Mouse (Mus musculus) lung, embryonic 15.5 days (tissue): ENCODE data around the gene Thbs1. TPM values are rescaled to one million over a fixed set of nuclear protein-coding genes. Genes with fewer than 3 reads are reported as not detected.
A peak's percentile ranks its signal among the peaks of the same experiment; 100 is the strongest.

Source experiments
- ATAC-seq: fragments of 200-750 bp; cut with Nextera tagmentation; 2 replicates; pipeline ENCODE4 v1.8.0; 2017; ENCODE audit warnings: moderate number of reproducible peaks, borderline replicate concordance; ENCODE audit not compliant: low FRiP score, low TSS enrichment; ENCODE audit errors: extremely low read depth
- H3K27ac ChIP-seq: fragments of 300-500 bp; sonication (generic); 2 replicates; pipeline ENCODE4 v1.5.1; 2015; ENCODE audit warnings: moderate library complexity, mild to moderate bottlenecking, inconsistent platforms
- H3K27me3 ChIP-seq: fragments of 300-500 bp; sonication (generic); 2 replicates; pipeline ENCODE4 v1.6.1; 2015; ENCODE audit warnings: inconsistent platforms
- H3K36me3 ChIP-seq: fragments of 300-500 bp; sonication (generic); 2 replicates; pipeline ENCODE4 v1.6.1; 2015; ENCODE audit warnings: inconsistent platforms
- H3K4me1 ChIP-seq: fragments of 300-500 bp; sonication (generic); 2 replicates; pipeline ENCODE4 v1.6.1; 2015; ENCODE audit warnings: inconsistent platforms
- H3K4me2 ChIP-seq: fragments of 300-500 bp; sonication (generic); 2 replicates; pipeline ENCODE4 v1.6.1; 2015; ENCODE audit warnings: inconsistent platforms, mild to moderate bottlenecking, moderate library complexity
- H3K4me3 ChIP-seq: fragments of 300-500 bp; sonication (generic); 2 replicates; pipeline ENCODE4 v1.5.1; 2015; ENCODE audit warnings: mild to moderate bottlenecking, inconsistent platforms
- H3K9ac ChIP-seq: fragments of 300-500 bp; sonication (generic); 2 replicates; pipeline ENCODE4 v1.6.1; 2015; ENCODE audit warnings: inconsistent platforms
- H3K9me3 ChIP-seq: fragments of 300-500 bp; sonication (generic); 2 replicates; pipeline ENCODE4 v1.6.1; 2016; ENCODE audit warnings: inconsistent platforms
- WGBS: fragments of 180-500 bp; shearing (Covaris S2); methylation state at CpG from one replicate; pipeline ENCODE4 v1.1.7; 2015; 5-methylcytosine and 5-hydroxymethylcytosine counted together
- polyA plus RNA-seq: library from polyadenylated mRNA; unstranded; fragments of >200 nt; fragmentation: Nextera tagmentation; extraction: Ambion mirVana; gene quantifications from 2 replicates; pipeline ENCODE4 v1.2.1, GENCODE M21; 2015

Thbs1 gene
- polyA plus RNA-seq, 1 experiment from 2014 or later: 184 TPM

- no peaks in the 10 kb centered on the region for H3K9me3 ChIP-seq
- WGBS: 82% methylated on average over 10 of the region's 10 CpGs
- no peak overlapping the region for H3K4me3 ChIP-seq
- H3K27me3 ChIP-seq: no peaks in the 10 kb centered on the region
- H3K4me1 ChIP-seq: no peaks in the 10 kb centered on the region
- H3K27ac ChIP-seq: no peak overlapping the region
- H3K9ac ChIP-seq: no peak overlapping the region
- no peak for ATAC-seq
- no peaks in the 10 kb centered on the region for H3K36me3 ChIP-seq
- H3K4me2 ChIP-seq: no peak overlapping the region
Observed at GRCm38 (mm10) chr2:118087044-118087726, 24.5 kb upstream of the Thbs1 start.

- no peak for ATAC-seq
- 82% methylated on average over 5 of the region's 5 CpGs for WGBS
- Histone ChIP-seq H3K9ac (no peak overlapping the region), H3K4me2 (no peak overlapping the region), H3K4me3 (no peak overlapping the region), H3K9me3 (no peaks in the 10 kb centered on the region), H3K27ac (no peak overlapping the region), H3K4me1 (no peaks in the 10 kb centered on the region), H3K36me3 (no peaks in the 10 kb centered on the region), H3K27me3 (no peaks in the 10 kb centered on the region)
Observed at GRCm38 (mm10) chr2:118091226-118091625, 20.4 kb upstream of the Thbs1 start.

- no peak overlapping the region for H3K4me3 ChIP-seq
- ATAC-seq: no peak
- no peak overlapping the region for H3K27ac ChIP-seq
- H3K27me3 ChIP-seq: no peaks in the 10 kb centered on the region
- 0 out of 2 replicates have a peak, but pooled peaks cover 3% of the 10 kb centered on the region for H3K4me1 ChIP-seq
- H3K9ac ChIP-seq: no peak overlapping the region
- H3K4me2 ChIP-seq: no peak overlapping the region
- H3K36me3 ChIP-seq: no peaks in the 10 kb centered on the region
- WGBS: 58% methylated on average over 4 of the region's 4 CpGs
- H3K9me3 ChIP-seq: no peaks in the 10 kb centered on the region
Observed at GRCm38 (mm10) chr2:118099104-118099503, 12.6 kb upstream of the Thbs1 start.

- WGBS: 63% methylated on average over 4 of the region's 4 CpGs
- Histone ChIP-seq H3K36me3 (no peaks in the 10 kb centered on the region), H3K9me3 (no peaks in the 10 kb centered on the region), H3K27ac (no peak overlapping the region), H3K9ac (no peak overlapping the region), H3K4me1 (0 out of 2 replicates have a peak, but pooled peaks cover 3% of the 10 kb centered on the region), H3K4me2 (no peak overlapping the region), H3K27me3 (no peaks in the 10 kb centered on the region), H3K4me3 (no peak overlapping the region)
- ATAC-seq: no peak
Observed at GRCm38 (mm10) chr2:118102169-118102568, 9.5 kb upstream of the Thbs1 start.

- H3K9ac ChIP-seq: peak overlapping the region; percentile 2; the same call in 1 of the 2 replicates
- peak; percentile 28 for ATAC-seq
- peak overlapping the region; percentile 72 for H3K4me3 ChIP-seq
- peaks cover 31% of the 10 kb centered on the region for H3K4me1 ChIP-seq
- no peaks in the 10 kb centered on the region for H3K27me3 ChIP-seq
- no peaks in the 10 kb centered on the region for H3K9me3 ChIP-seq
- peaks cover 12% of the 10 kb centered on the region for H3K36me3 ChIP-seq
- WGBS: 12% methylated on average over 17 of the region's 17 CpGs
- peak overlapping the region; percentile 92 for H3K4me2 ChIP-seq
- peak overlapping the region; percentile 95 for H3K27ac ChIP-seq
Observed at GRCm38 (mm10) chr2:118110225-118110915, 1.3 kb upstream of the Thbs1 start.

GRCm38 (mm10) chr2:118111116-118111487 lies 574 bp upstream of the Thbs1 start:
- H3K27ac ChIP-seq: peak overlapping the region; percentile 95
- WGBS: under 1% methylated on average over 16 of the region's 16 CpGs
- H3K4me2 ChIP-seq: peak overlapping the region; percentile 92
- no peaks in the 10 kb centered on the region for H3K27me3 ChIP-seq
- H3K4me1 ChIP-seq: peaks cover 38% of the 10 kb centered on the region
- peak; percentile 81 for ATAC-seq
- peak overlapping the region; percentile 72 for H3K4me3 ChIP-seq
- H3K9ac ChIP-seq: peak overlapping the region; percentile 58
- H3K9me3 ChIP-seq: no peaks in the 10 kb centered on the region
- H3K36me3 ChIP-seq: peaks cover 19% of the 10 kb centered on the region

GRCm38 (mm10) chr2:118112438-118112837 lies 762 bp downstream of the Thbs1 start:
- 7% methylated on average over 5 of the region's 5 CpGs for WGBS
- no peaks in the 10 kb centered on the region for H3K27me3 ChIP-seq
- H3K9ac ChIP-seq: peak overlapping the region; percentile 76
- peaks cover 31% of the 10 kb centered on the region for H3K36me3 ChIP-seq
- no peak for ATAC-seq
- peaks cover 48% of the 10 kb centered on the region for H3K4me1 ChIP-seq
- H3K27ac ChIP-seq: peak overlapping the region; percentile 91
- no peaks in the 10 kb centered on the region for H3K9me3 ChIP-seq
- peak overlapping the region; percentile 92 for H3K4me2 ChIP-seq
- peak overlapping the region; percentile 72 for H3K4me3 ChIP-seq

- peaks cover 53% of the 10 kb centered on the region for H3K4me1 ChIP-seq
- H3K4me2 ChIP-seq: peak overlapping the region; percentile 92
- H3K36me3 ChIP-seq: peaks cover 36% of the 10 kb centered on the region
- H3K4me3 ChIP-seq: peak overlapping the region; percentile 72
- H3K9me3 ChIP-seq: no peaks in the 10 kb centered on the region
- WGBS: 19% methylated on average over 21 of the region's 21 CpGs
- H3K27me3 ChIP-seq: no peaks in the 10 kb centered on the region
- H3K9ac ChIP-seq: peak overlapping the region; percentile 76
- peak overlapping the region; percentile 91 for H3K27ac ChIP-seq
- no peak for ATAC-seq
Observed at GRCm38 (mm10) chr2:118112846-118113479, 1.3 kb downstream of the Thbs1 start.

GRCm38 (mm10) chr2:118113808-118114524 lies 2.3 kb downstream of the Thbs1 start:
- H3K9me3 ChIP-seq: no peaks in the 10 kb centered on the region
- peak overlapping the region; percentile 92 for H3K4me2 ChIP-seq
- 17% methylated on average over 8 of the region's 8 CpGs for WGBS
- peak overlapping the region; percentile 76 for H3K9ac ChIP-seq
- H3K27me3 ChIP-seq: no peaks in the 10 kb centered on the region
- H3K4me3 ChIP-seq: peak overlapping the region; percentile 72
- H3K4me1 ChIP-seq: peaks cover 56% of the 10 kb centered on the region
- peak overlapping the region; percentile 91 for H3K27ac ChIP-seq
- no peak for ATAC-seq
- peaks cover 46% of the 10 kb centered on the region for H3K36me3 ChIP-seq

- ATAC-seq: no peak
- Histone ChIP-seq H3K36me3 (peaks cover 53% of the 10 kb centered on the region), H3K4me3 (peak overlapping the region; percentile 72), H3K4me1 (peaks cover 50% of the 10 kb centered on the region), H3K4me2 (peak overlapping the region; percentile 92), H3K27ac (peak overlapping the region; percentile 91), H3K27me3 (no peaks in the 10 kb centered on the region), H3K9ac (peak overlapping the region; percentile 76), H3K9me3 (no peaks in the 10 kb centered on the region)
- WGBS: 46% methylated on average over 10 of the region's 10 CpGs
Observed at GRCm38 (mm10) chr2:118114671-118115070, 3.0 kb downstream of the Thbs1 start.

- Histone ChIP-seq H3K4me1 (peaks cover 40% of the 10 kb centered on the region), H3K4me3 (peak overlapping the region; percentile 72), H3K36me3 (peaks cover 63% of the 10 kb centered on the region), H3K4me2 (peak overlapping the region; percentile 92), H3K9ac (no peak overlapping the region; the same call in 1 of the 2 replicates), H3K9me3 (no peaks in the 10 kb centered on the region), H3K27ac (no peak overlapping the region), H3K27me3 (no peaks in the 10 kb centered on the region)
- no peak for ATAC-seq
- WGBS: 58% methylated on average over 7 of the region's 7 CpGs
Observed at GRCm38 (mm10) chr2:118115647-118116046, 4.0 kb downstream of the Thbs1 start.
